ENCODE assay signal across 16 mouse cellular contexts in genomic region chr15:60846291-60846690, GRCm38 (mm10). TPM values are rescaled to one million over a fixed set of nuclear protein-coding genes. Genes with fewer than 3 reads are reported as not detected.
DNase-seq lines count a peak whose midpoint lies in the region; ATAC-seq lines count a peak whose summit lies in the region.
"Had no signal": no experiment of that assay in that cellular context is flagged by ENCODE, and none has a peak within 500 bp of the region (broad histone marks: within the 10 kb centered on the region; RNA-seq: fewer than 3 reads in every experiment).

No protein-coding gene starts in this region.

- WGBS in forebrain, embryonic 13.5 days: 21% methylated on average over 6 of the region's 6 CpGs
- 24% methylated on average over 6 of the region's 6 CpGs for WGBS in forebrain, embryonic 12.5 days
- WGBS in forebrain, embryonic 14.5 days: 24% methylated on average over 6 of the region's 6 CpGs
- WGBS in midbrain, embryonic 15.5 days: 21% methylated on average over 6 of the region's 6 CpGs

- H3K9ac ChIP-seq in forebrain, embryonic 13.5 days: no peak overlapping the region; the same call in 1 of the 2 replicates
- no peak overlapping the region for H3K9ac ChIP-seq in forebrain, embryonic 12.5 days
- no peak overlapping the region for H3K9ac ChIP-seq in forebrain, embryonic 14.5 days (ENCODE audit: low read length)
- 0 out of 2 replicates have a peak overlapping the region, but pooled peaks have one; percentile 17 for H3K9ac ChIP-seq in midbrain, embryonic 15.5 days
- H3K9ac ChIP-seq: kidney, embryonic 15.5 days; liver, embryonic 12.5 days had no signal

- H3K27me3 ChIP-seq in forebrain, embryonic 13.5 days: no peaks in the 10 kb centered on the region
- H3K27me3 ChIP-seq in forebrain, embryonic 12.5 days: no peaks in the 10 kb centered on the region
- peaks cover 3% of the 10 kb centered on the region for H3K27me3 ChIP-seq in megakaryocyte, embryonic 14.5 days (replicated peaks)
- no peaks in the 10 kb centered on the region for H3K27me3 ChIP-seq in forebrain, embryonic 14.5 days (replicated peaks; ENCODE audit: control insufficient read depth, insufficient read depth, low read length)
- H3K27me3 ChIP-seq in midbrain, embryonic 15.5 days (replicated peaks): no peaks in the 10 kb centered on the region
- H3K27me3 ChIP-seq: kidney, embryonic 15.5 days; liver, embryonic 12.5 days had no signal

- H3K4me2 ChIP-seq in forebrain, embryonic 13.5 days: no peak overlapping the region; the same call in 1 of the 2 replicates
- no peak overlapping the region for H3K4me2 ChIP-seq in forebrain, embryonic 12.5 days
- no peak overlapping the region for H3K4me2 ChIP-seq in forebrain, embryonic 14.5 days (ENCODE audit: low read length)
- H3K4me2 ChIP-seq in midbrain, embryonic 15.5 days: no peak overlapping the region
- H3K4me2 ChIP-seq: kidney, embryonic 15.5 days; liver, embryonic 12.5 days had no signal

- no peak overlapping the region for H3K27ac ChIP-seq in forebrain, embryonic 13.5 days
- H3K27ac ChIP-seq in forebrain, embryonic 12.5 days: no peak overlapping the region
- H3K27ac ChIP-seq in forebrain, embryonic 14.5 days (ENCODE audit: low read depth, low read length): no peak overlapping the region
- no peak overlapping the region for H3K27ac ChIP-seq in midbrain, embryonic 15.5 days
- H3K27ac ChIP-seq: kidney, embryonic 15.5 days; liver, embryonic 12.5 days had no signal

- no peak for DNase-seq in forebrain, embryonic 14.5 days (ENCODE audit: low spot score)
- no peak for DNase-seq in kidney, adult 9 months
- no peak for DNase-seq in heart, postnatal 4 days
- DNase-seq: adrenal gland, postnatal 14 days; B cell, adult 2 months; cerebellum, adult 2 months; heart, adult 18-20 months; thymus, postnatal 25 days had no signal

- no peaks in the 10 kb centered on the region for H3K9me3 ChIP-seq in forebrain, embryonic 13.5 days (replicated peaks)
- no peaks in the 10 kb centered on the region for H3K9me3 ChIP-seq in forebrain, embryonic 12.5 days
- H3K9me3 ChIP-seq in megakaryocyte, embryonic 14.5 days: no peaks in the 10 kb centered on the region
- no peaks in the 10 kb centered on the region for H3K9me3 ChIP-seq in forebrain, embryonic 14.5 days (replicated peaks; ENCODE audit: control insufficient read depth, low read length)
- H3K9me3 ChIP-seq in midbrain, embryonic 15.5 days: no peaks in the 10 kb centered on the region
- H3K9me3 ChIP-seq: kidney, embryonic 15.5 days; liver, embryonic 12.5 days had no signal

- no peak overlapping the region for H3K4me3 ChIP-seq in forebrain, embryonic 13.5 days
- H3K4me3 ChIP-seq in forebrain, embryonic 12.5 days (replicated peaks): no peak overlapping the region
- peak overlapping the region; percentile 8 for H3K4me3 ChIP-seq in megakaryocyte, embryonic 14.5 days (replicated peaks)
- H3K4me3 ChIP-seq in forebrain, embryonic 14.5 days (ENCODE audit: low read depth, low read length): no peak overlapping the region
- no peak overlapping the region for H3K4me3 ChIP-seq in midbrain, embryonic 15.5 days
- H3K4me3 ChIP-seq: kidney, embryonic 15.5 days; liver, embryonic 12.5 days had no signal

- peak; percentile 37; the same call in 1 of the 2 replicates for ATAC-seq in forebrain, embryonic 13.5 days
- ATAC-seq in forebrain, embryonic 12.5 days (ENCODE audit: low FRiP score): no peak
- ATAC-seq in megakaryocyte, adult 5-6 weeks (ENCODE audit: poor library complexity, severe bottlenecking): no peak
- peak; percentile 32; the same call in 1 of the 2 replicates for ATAC-seq in forebrain, embryonic 14.5 days
- ATAC-seq in midbrain, embryonic 15.5 days (replicated peaks): peak; percentile 43
- ATAC-seq: liver, embryonic 12.5 days; lung, postnatal 0 days had no signal

- H3K4me1 ChIP-seq in forebrain, embryonic 13.5 days: peaks cover 11% of the 10 kb centered on the region
- peaks cover 10% of the 10 kb centered on the region for H3K4me1 ChIP-seq in forebrain, embryonic 12.5 days
- H3K4me1 ChIP-seq in megakaryocyte, embryonic 14.5 days: peaks cover 31% of the 10 kb centered on the region
- peaks cover 5% of the 10 kb centered on the region; the same call in 1 of the 2 replicates for H3K4me1 ChIP-seq in forebrain, embryonic 14.5 days (ENCODE audit: control insufficient read depth, insufficient read depth, low read length)
- H3K4me1 ChIP-seq in midbrain, embryonic 15.5 days: peaks cover 12% of the 10 kb centered on the region

- no peaks in the 10 kb centered on the region for H3K36me3 ChIP-seq in forebrain, embryonic 13.5 days (ENCODE audit: poor library complexity, severe bottlenecking)
- no peaks in the 10 kb centered on the region for H3K36me3 ChIP-seq in forebrain, embryonic 12.5 days (replicated peaks)
- H3K36me3 ChIP-seq in megakaryocyte, embryonic 14.5 days (replicated peaks; ENCODE audit: low read length): no peaks in the 10 kb centered on the region
- H3K36me3 ChIP-seq in forebrain, embryonic 14.5 days (ENCODE audit: control insufficient read depth, insufficient read depth, low read length): no peaks in the 10 kb centered on the region
- no peaks in the 10 kb centered on the region for H3K36me3 ChIP-seq in midbrain, embryonic 15.5 days (replicated peaks)
- H3K36me3 ChIP-seq: kidney, embryonic 15.5 days; liver, embryonic 12.5 days had no signal

RNA-seq across cellular contexts. Expression of gene Fam84b, which starts 7.3 kb away (rescaled TPM):
- 8.0 and 10.6 TPM in 2 replicates for polyA plus RNA-seq in forebrain, embryonic 13.5 days (2015; fragmentation: Nextera tagmentation; extraction: Ambion mirVana)
- polyA plus RNA-seq in forebrain, embryonic 12.5 days (2016; fragmentation: Nextera tagmentation; extraction: Ambion mirVana): 14.1 and 19.7 TPM in 2 replicates
- 0.77 and 1.1 TPM in 2 replicates for polyA plus RNA-seq in megakaryocyte, embryonic 14.5 days (2012; ENCODE audit: insufficient read depth, low replicate concordance)
- 4.1 and 4.6 TPM in 2 replicates for total RNA-seq in megakaryocyte, adult 5-6 weeks (2015)
- 3.2 and 3.9 TPM in 2 replicates for total RNA-seq in megakaryocyte, adult 5-6 weeks (2017)
- polyA plus RNA-seq in forebrain, embryonic 14.5 days (2014; fragmentation: Nextera tagmentation; extraction: Ambion mirVana): 11.8 and 14.4 TPM in 2 replicates
- polyA plus RNA-seq in midbrain, embryonic 15.5 days (2015; fragmentation: Nextera tagmentation; extraction: Ambion mirVana): 7.5 and 9.5 TPM in 2 replicates
- 1 to 10 TPM; 5.1 to 5.7 TPM for total RNA-seq in heart, postnatal 4 days (2021)

Comparison
In these comparisons a context has a peak if more than half of its experiments do, and no peak if none do; other contexts are left out.
1. ATAC-seq: peak in forebrain, embryonic 13.5 days (single experiment), forebrain, embryonic 14.5 days (single experiment) and midbrain, embryonic 15.5 days (single experiment); none in forebrain, embryonic 12.5 days (single experiment) and megakaryocyte, adult 5-6 weeks (single experiment).